Comparison of ENCODE assay signal across 8 mouse cellular contexts in genomic region chr10:3633871-3634496, GRCm38 (mm10).
DNase-seq lines count a peak whose midpoint lies in the region; ATAC-seq and TF ChIP-seq lines count a peak whose summit lies in the region.

No protein-coding gene starts in this region.

- H3K4me3 ChIP-seq in heart, embryonic 12.5 days, result no peak overlapping the region
- H3K4me3 ChIP-seq in midbrain, postnatal 0 days (ENCODE audit: low read depth, low read length), result no peak overlapping the region
- H3K4me3 ChIP-seq in forebrain, embryonic 12.5 days (replicated peaks), result no peak overlapping the region

- H3K36me3 ChIP-seq in heart, embryonic 12.5 days, result no peaks in the 10 kb centered on the region
- no peaks in the 10 kb centered on the region for H3K36me3 ChIP-seq in midbrain, postnatal 0 days (ENCODE audit: insufficient read depth, low read length)
- no peaks in the 10 kb centered on the region for H3K36me3 ChIP-seq in forebrain, embryonic 12.5 days (replicated peaks)

- peak overlapping the region; percentile 56 for H3K27ac ChIP-seq in heart, embryonic 12.5 days (ENCODE audit: poor library complexity, severe bottlenecking)
- H3K27ac ChIP-seq in midbrain, postnatal 0 days (ENCODE audit: low read depth, low read length), result no peak overlapping the region
- H3K27ac ChIP-seq in forebrain, embryonic 12.5 days, result no peak overlapping the region

- H3K9ac ChIP-seq in heart, embryonic 12.5 days, result no peak overlapping the region
- no peak overlapping the region for H3K9ac ChIP-seq in midbrain, postnatal 0 days (replicated peaks; ENCODE audit: low read length, poor library complexity, severe bottlenecking)
- no peak overlapping the region for H3K9ac ChIP-seq in forebrain, embryonic 12.5 days

- no peak for TF ChIP-seq CTCF in brain, embryonic 14.5 days (IDR thresholded peaks at IDR 0.05; ENCODE audit: borderline replicate concordance, extremely low read depth, insufficient read depth, insufficient read length)
- TF ChIP-seq CTCF in midbrain, postnatal 0 days (IDR thresholded peaks at IDR 0.05), result no peak

- H3K27me3 ChIP-seq in heart, embryonic 12.5 days (replicated peaks), result no peaks in the 10 kb centered on the region
- H3K27me3 ChIP-seq in midbrain, postnatal 0 days (ENCODE audit: insufficient read depth, low read length), result no peaks in the 10 kb centered on the region
- no peaks in the 10 kb centered on the region for H3K27me3 ChIP-seq in forebrain, embryonic 12.5 days

- WGBS in heart, embryonic 12.5 days, result 33% methylated on average over 5 of the region's 5 CpGs
- 31% methylated on average over 5 of the region's 5 CpGs for WGBS in midbrain, postnatal 0 days
- WGBS in forebrain, embryonic 12.5 days, result 72% methylated on average over 5 of the region's 5 CpGs

- H3K9me3 ChIP-seq in heart, embryonic 12.5 days (replicated peaks), result no peaks in the 10 kb centered on the region
- 0 out of 2 replicates have a peak, but pooled peaks cover 3% of the 10 kb centered on the region for H3K9me3 ChIP-seq in midbrain, postnatal 0 days (ENCODE audit: low read length)
- H3K9me3 ChIP-seq in forebrain, embryonic 12.5 days, result no peaks in the 10 kb centered on the region

- peak; percentile 7 to 13 for DNase-seq in cerebellum, postnatal 10 days
- no peak for DNase-seq in cerebellum, postnatal 4 days (ENCODE audit: low spot score in 2 of 2)
- peak; percentile 8 for DNase-seq in brain, embryonic 14.5 days (ENCODE audit: low read depth)
- peak; percentile 77 for DNase-seq in kidney, postnatal 14 days
- DNase-seq in midbrain, postnatal 0 days (ENCODE audit: low spot score), result peak; percentile 5
- no peak for DNase-seq in testis, postnatal 10 days (ENCODE audit: low spot score)

- no peak for TF ChIP-seq POLR2A in brain, embryonic 14.5 days (IDR thresholded peaks at IDR 0.05; ENCODE audit: borderline replicate concordance, extremely low read depth, insufficient read depth, insufficient read length, poor library complexity, severe bottlenecking)

- peak; percentile 58 for ATAC-seq in heart, embryonic 12.5 days (ENCODE audit: insufficient number of reproducible peaks, low FRiP score)
- ATAC-seq in midbrain, postnatal 0 days (ENCODE audit: low FRiP score), result 0 out of 2 replicates have a peak, but pooled peaks have one; percentile 52
- ATAC-seq in forebrain, embryonic 12.5 days (ENCODE audit: low FRiP score), result no peak

- no peak overlapping the region for H3K4me2 ChIP-seq in heart, embryonic 12.5 days
- no peak overlapping the region for H3K4me2 ChIP-seq in midbrain, postnatal 0 days (ENCODE audit: low read depth, low read length, poor library complexity, severe bottlenecking)
- H3K4me2 ChIP-seq in forebrain, embryonic 12.5 days, result no peak overlapping the region

- peaks cover 22% of the 10 kb centered on the region for H3K4me1 ChIP-seq in heart, embryonic 12.5 days (replicated peaks)
- H3K4me1 ChIP-seq in midbrain, postnatal 0 days (ENCODE audit: insufficient read depth, low read length), result no peaks in the 10 kb centered on the region
- no peaks in the 10 kb centered on the region for H3K4me1 ChIP-seq in forebrain, embryonic 12.5 days

Comparison
In these comparisons a context has a peak if more than half of its experiments do, and no peak if none do; other contexts are left out.
1. DNase-seq: peak in cerebellum, postnatal 10 days (2 of 2), brain, embryonic 14.5 days (single experiment), kidney, postnatal 14 days (single experiment) and midbrain, postnatal 0 days (single experiment); none in cerebellum, postnatal 4 days (0 of 2) and testis, postnatal 10 days (single experiment).